Mouse (Mus musculus) heart, adult 2 months (tissue): Measurements from ENCODE around the gene Vnn3.

ENCODE experiments used
- CTCF ChIP-seq: fragments of 200-600 bp; IDR thresholded peaks from 2 replicates; pipeline ENCODE4 v1.8.1; 2022; ENCODE audit warnings: antibody characterized with exemption, mild to moderate bottlenecking, moderate library complexity
- POLR2A ChIP-seq: fragments of 200-500 bp; IDR thresholded peaks from 2 replicates; pipeline ENCODE4 v1.6.1; 2011; ENCODE audit warnings: mild to moderate bottlenecking, low read depth, low read length, control low read depth; ENCODE audit not compliant: insufficient read depth

DNA sequence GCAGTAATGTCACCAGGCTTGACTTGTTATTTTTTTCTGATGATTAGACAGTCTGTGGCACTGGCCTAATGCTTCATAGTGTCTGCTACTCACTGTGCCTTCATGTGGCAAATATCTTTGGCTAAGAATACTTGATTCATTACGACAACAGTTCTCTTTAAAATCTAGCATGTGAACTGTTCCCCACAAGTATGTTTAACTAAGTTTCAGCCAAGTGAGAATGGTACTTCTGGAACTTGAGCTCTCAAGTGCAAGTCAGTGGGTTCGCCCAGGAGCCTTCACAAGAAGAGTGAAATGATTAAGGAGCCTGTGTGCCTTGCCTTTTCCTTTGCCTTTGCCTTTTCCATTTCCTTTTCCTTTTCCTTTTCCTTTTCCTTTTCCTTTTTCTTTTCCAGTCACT lies 834 bp downstream of the Vnn3 start:
- no peak for TF ChIP-seq CTCF
- TF ChIP-seq POLR2A = no peak
